Mouse (Mus musculus): ENCODE results near the gene Clec10a.
A peak's percentile ranks its signal among the peaks of the same experiment; 100 is the strongest.

The Clec10a gene

GRCm38 (mm10) chr11:70185120-70185519 lies 29.1 kb downstream of the Clec10a start:
- DNase-seq, result no peak

GRCm38 (mm10) chr11:70189319-70190134 lies 33.5 kb downstream of the Clec10a start:
- peak; percentile 41 to 63 for DNase-seq

- DNase-seq, result no peak
These were observed 35.2 kb downstream of the Clec10a start for GRCm38 (mm10) chr11:70191188-70191587.

- DNase-seq, result no peak
These were observed 36.2 kb downstream of the Clec10a start for GRCm38 (mm10) chr11:70192157-70192556.

- no peak for DNase-seq
These were observed 37.6 kb downstream of the Clec10a start for GRCm38 (mm10) chr11:70193354-70194285.

GRCm38 (mm10) chr11:70198332-70198731 lies 42.3 kb downstream of the Clec10a start:
- DNase-seq, result no peak

- DNase-seq, result no peak
These were observed 43.1 kb downstream of the Clec10a start for GRCm38 (mm10) chr11:70199107-70199506.

GRCm38 (mm10) chr11:70200036-70200608 lies 44.1 kb downstream of the Clec10a start:
- peak in 1 of 2 experiments; percentile 22 for DNase-seq

- DNase-seq, result peak; percentile 94 to 95
These were observed 45.7 kb downstream of the Clec10a start for GRCm38 (mm10) chr11:70201691-70202090.

GRCm38 (mm10) chr11:70206801-70207200 lies 50.8 kb downstream of the Clec10a start:
- no peak for DNase-seq

- no peak for DNase-seq
These were observed 51.3 kb downstream of the Clec10a start for GRCm38 (mm10) chr11:70207283-70207682.

- no peak for DNase-seq
These were observed 52.9 kb downstream of the Clec10a start for GRCm38 (mm10) chr11:70208778-70209388.

GRCm38 (mm10) chr11:70210681-70211080 lies 54.7 kb downstream of the Clec10a start:
- no peak for DNase-seq

- no peak for DNase-seq
These were observed 56.0 kb downstream of the Clec10a start for GRCm38 (mm10) chr11:70211972-70212371.

GRCm38 (mm10) chr11:70212423-70212822 lies 56.4 kb downstream of the Clec10a start, which contains the start of gene Slc16a11:
TSS of gene Slc16a11 (plus strand) at chr11:70212752.
- peak; percentile 35 to 43 for DNase-seq

- DNase-seq, result peak; percentile 84 to 88
These were observed 56.9 kb downstream of the Clec10a start for GRCm38 (mm10) chr11:70212896-70213295.

GRCm38 (mm10) chr11:70213736-70214135 lies 57.7 kb downstream of the Clec10a start:
- DNase-seq, result peak in 1 of 2 experiments; percentile 47

- DNase-seq, result peak; percentile 51 to 70
These were observed 58.3 kb downstream of the Clec10a start for GRCm38 (mm10) chr11:70214191-70214855.

- DNase-seq, result peak in 1 of 2 experiments; percentile 51
These were observed 58.8 kb downstream of the Clec10a start for GRCm38 (mm10) chr11:70214856-70215209.

- peak in 1 of 2 experiments; percentile 43 for DNase-seq
These were observed 59.3 kb downstream of the Clec10a start for GRCm38 (mm10) chr11:70215301-70215700.

GRCm38 (mm10) chr11:70216103-70216502 lies 60.1 kb downstream of the Clec10a start:
- DNase-seq, result no peak

- DNase-seq, result no peak
These were observed 62.0 kb downstream of the Clec10a start for GRCm38 (mm10) chr11:70218039-70218438.

Data from kidney, postnatal 4 days (tissue).